Mouse (Mus musculus) spleen, adult 2 months (tissue): ENCODE measurements around the gene Khk.

Experiments
- CTCF ChIP-seq: fragments of 200-500 bp; IDR thresholded peaks from 2 replicates; pipeline ENCODE4 v1.5.1; 2011; ENCODE audit warnings: mild to moderate bottlenecking, inconsistent platforms; ENCODE audit not compliant: insufficient read depth, insufficient read length, insufficient replicate concordance; ENCODE audit errors: extremely low read depth
- POLR2A ChIP-seq: fragments of 200-500 bp; IDR thresholded peaks from 2 replicates; pipeline ENCODE4 v1.6.1; 2011; ENCODE audit warnings: low read depth, low read length, inconsistent platforms

DNA sequence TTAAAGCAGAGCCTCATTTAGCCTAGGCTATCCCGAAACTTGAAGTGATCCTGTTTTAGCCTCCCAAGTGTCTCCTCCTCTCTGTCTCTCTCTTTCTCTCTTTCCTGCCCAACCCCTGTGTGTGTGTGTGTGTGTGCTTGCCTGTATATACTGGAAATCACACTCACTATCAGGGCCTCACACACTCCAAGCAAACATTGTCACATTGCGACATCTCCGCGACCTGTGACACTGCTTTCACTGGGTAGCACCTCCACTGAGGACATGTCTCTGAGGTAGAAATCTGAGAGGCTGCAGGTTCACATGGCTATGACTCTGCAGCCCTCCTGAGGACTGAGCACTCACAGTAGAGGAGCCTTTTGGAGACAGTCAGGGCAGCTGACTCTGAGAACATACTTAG, 45.0 kb downstream of the Khk start:
- TF ChIP-seq POLR2A (no peak), CTCF (no peak)
